ENCODE assay signal across 19 mouse cellular contexts in the genomic region with DNA sequence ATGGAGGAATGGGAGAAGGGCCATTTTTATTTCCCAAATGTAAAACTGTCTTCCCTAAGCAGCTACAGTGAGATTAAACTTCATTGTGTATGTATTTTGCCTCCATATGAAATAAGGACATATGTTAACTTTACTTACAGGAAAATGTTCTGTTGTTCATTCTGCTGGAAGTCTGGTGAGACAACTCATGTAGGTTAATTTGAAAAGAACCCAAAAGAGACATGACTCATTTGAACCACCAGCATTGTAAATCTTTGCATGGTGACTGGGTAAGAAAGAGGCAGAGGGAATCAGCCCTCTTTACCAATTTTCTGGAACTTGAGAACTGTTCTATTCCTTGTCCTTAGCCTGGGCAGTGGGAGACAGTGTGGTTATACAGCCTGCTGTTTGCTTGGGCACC. TPM values are rescaled to one million over a fixed set of nuclear protein-coding genes. Genes with fewer than 3 reads are reported as not detected.
"Had no signal": no experiment of that assay in that cellular context is flagged by ENCODE, and none has a peak within 500 bp of the region (broad histone marks: within the 10 kb centered on the region; RNA-seq: fewer than 3 reads in every experiment).

No protein-coding gene starts in this region.

- H3K4me3 ChIP-seq: liver, embryonic 15.5 days; lung, embryonic 15.5 days; megakaryocyte, embryonic 14.5 days; midbrain, embryonic 12.5 days; midbrain, embryonic 15.5 days; neural tube, embryonic 12.5 days had no signal

- DNase-seq: liver, postnatal 0 days; lung, adult 2 months; lung, postnatal 14 days; lung, postnatal 36 days; right cerebral cortex, postnatal 25 days; right cerebral cortex, postnatal 4 days; spleen, adult 18-20 months; thymus, adult 2 months; thymus, postnatal 25 days; thymus, postnatal 4 days had no signal

- ATAC-seq: liver, postnatal 0 days; midbrain, embryonic 15.5 days had no signal

- H3K27ac ChIP-seq: liver, embryonic 15.5 days; lung, embryonic 15.5 days; macrophage; midbrain, embryonic 12.5 days; midbrain, embryonic 15.5 days; neural tube, embryonic 12.5 days had no signal

RNA-seq across cellular contexts. Expression of a gene that starts 5.9 kb away (rescaled TPM):
- total RNA-seq: monocyte, adult 5-6 weeks; neutrophil, adult 5-6 weeks had no signal
